Mouse (Mus musculus) myocyte (in vitro differentiated cells): ENCODE data around the gene Prph. TPM values are rescaled to one million over a fixed set of nuclear protein-coding genes. Genes with fewer than 3 reads are reported as not detected.
A peak's percentile ranks its signal among the peaks of the same experiment; 100 is the strongest.

Source experiments
- H3K27me3 ChIP-seq: one replicate; pipeline ENCODE4 v1.6.1; 2011; ENCODE audit not compliant: control insufficient read depth, insufficient read depth, insufficient read length
- H3K36me3 ChIP-seq: one replicate; pipeline ENCODE4 v1.6.1; 2011; ENCODE audit not compliant: control insufficient read depth, insufficient read depth
- H3K4me2 ChIP-seq: one replicate; pipeline ENCODE4 v1.6.1; 2011; ENCODE audit warnings: low read depth, control low read depth
- H3K4me3 ChIP-seq: one replicate; pipeline ENCODE4 v1.5.1; 2011; ENCODE audit warnings: mild to moderate bottlenecking, control low read depth, moderate library complexity
- H3K79me2 ChIP-seq: one replicate; pipeline ENCODE4 v1.6.1; 2011; ENCODE audit not compliant: control insufficient read depth, insufficient read depth
- H3ac ChIP-seq: one replicate; pipeline ENCODE4 v1.6.1; 2011; ENCODE audit not compliant: control insufficient read depth, insufficient read length
- CEBPB ChIP-seq: IDR thresholded peaks from 2 replicates; pipeline ENCODE4 v1.6.1; 2011; ENCODE audit warnings: mild to moderate bottlenecking, moderate library complexity; ENCODE audit not compliant: poor library complexity, insufficient read depth, severe bottlenecking
- E2F4 ChIP-seq: IDR thresholded peaks from one replicate; pipeline ENCODE4 v1.6.1; 2011; ENCODE audit warnings: mild to moderate bottlenecking, control low read depth, moderate library complexity; ENCODE audit not compliant: insufficient read depth
- MAX ChIP-seq: IDR thresholded peaks from one replicate; pipeline ENCODE4 v1.6.1; 2011; ENCODE audit warnings: low read depth, mild to moderate bottlenecking, control low read depth
- MYOD1 ChIP-seq, 3 experiments: IDR thresholded peaks; one replicate each; pipeline ENCODE4 v1.6.1; 2011; ENCODE audit warnings: control low read depth in 2 of 3, low read depth in 2 of 3, mild to moderate bottlenecking in 2 of 3, moderate library complexity in 1 of 3; ENCODE audit not compliant: insufficient read length in 2 of 3, control insufficient read depth in 1 of 3
- MYOG ChIP-seq, 3 experiments: IDR thresholded peaks; one replicate each; pipeline ENCODE4 v1.6.1; 2011; ENCODE audit warnings: control low read depth in 2 of 3, low read depth in 2 of 3, mild to moderate bottlenecking in 2 of 3; ENCODE audit not compliant: insufficient read length in 2 of 3, control insufficient read depth in 1 of 3, insufficient read depth in 1 of 3
- POLR2A ChIP-seq: IDR thresholded peaks from one replicate; pipeline ENCODE4 v1.6.1; 2011; ENCODE audit warnings: low read depth, mild to moderate bottlenecking, control low read depth, moderate library complexity; ENCODE audit not compliant: insufficient read length
- POLR2AphosphoS2 ChIP-seq: IDR thresholded peaks from one replicate; pipeline ENCODE4 v1.6.1; 2011; ENCODE audit warnings: low read depth, control low read depth; ENCODE audit not compliant: insufficient read length
- REST ChIP-seq: IDR thresholded peaks from one replicate; pipeline ENCODE4 v1.6.1; 2011; ENCODE audit warnings: mild to moderate bottlenecking, control low read depth, moderate library complexity; ENCODE audit not compliant: insufficient read depth, insufficient read length
- SRF ChIP-seq: IDR thresholded peaks from one replicate; pipeline ENCODE4 v1.6.1; 2011; ENCODE audit warnings: low read depth; ENCODE audit not compliant: control insufficient read depth, insufficient read length
- TCF12 ChIP-seq: IDR thresholded peaks from one replicate; pipeline ENCODE4 v1.6.1; 2011; ENCODE audit warnings: mild to moderate bottlenecking, control low read depth; ENCODE audit not compliant: poor library complexity, insufficient read depth, severe bottlenecking
- TCF3 ChIP-seq: IDR thresholded peaks from one replicate; pipeline ENCODE4 v1.6.1; 2011; ENCODE audit warnings: low read depth, control low read depth; ENCODE audit not compliant: insufficient read length
- USF1 ChIP-seq: IDR thresholded peaks from one replicate; pipeline ENCODE4 v1.6.1; 2011; ENCODE audit warnings: low read depth, mild to moderate bottlenecking, control low read depth, moderate library complexity
- polyA plus RNA-seq: library from polyadenylated mRNA; unstranded; fragments of >200 nt; fragmentation: generic; extraction: Trizol; gene quantifications from one replicate; pipeline ENCODE4 v1.2.1, GENCODE M21; 2012; ENCODE audit warnings: missing spikeins

The Prph gene
- polyA plus RNA-seq, 1 experiment: 0.98 TPM

GRCm38 (mm10) chr15:99014496-99015030 is 40.4 kb upstream of the Prph start:
- Histone ChIP-seq H3K36me3 (no peaks in the 10 kb centered on the region), H3K4me2 (no peak overlapping the region), H3ac (no peak overlapping the region), H3K79me2 (no peaks in the 10 kb centered on the region), H3K27me3 (no peaks in the 10 kb centered on the region), H3K4me3 (no peak overlapping the region)
- TF ChIP-seq USF1 (no peak), SRF (no peak), MYOG (IDR thresholded peaks at IDR 0.05; ENCODE audit: control insufficient read depth in 1 of 3, insufficient read depth in 1 of 3, insufficient read length in 2 of 3, low read depth in 2 of 3) (no peak), MYOD1 (IDR thresholded peaks at IDR 0.05; ENCODE audit: control insufficient read depth in 1 of 3, insufficient read length in 2 of 3, low read depth in 2 of 3) (no peak), POLR2A (no peak), TCF3 (no peak), TCF12 (no peak), E2F4 (no peak), MAX (no peak), REST (no peak), CEBPB (no peak), POLR2AphosphoS2 (no peak)

- Histone ChIP-seq H3K4me2 (peak overlapping the region; percentile 5), H3K4me3 (no peak overlapping the region), H3K79me2 (no peaks in the 10 kb centered on the region), H3K36me3 (no peaks in the 10 kb centered on the region), H3K27me3 (no peaks in the 10 kb centered on the region), H3ac (no peak overlapping the region)
- no peak for TF ChIP-seq USF1
- peak; percentile 78; the same call in 1 of the 2 replicates for TF ChIP-seq CEBPB
- no peak for TF ChIP-seq MYOG (IDR thresholded peaks at IDR 0.05; ENCODE audit: control insufficient read depth in 1 of 3, insufficient read depth in 1 of 3, insufficient read length in 2 of 3, low read depth in 2 of 3)
These were observed 37.6 kb upstream of the Prph start for GRCm38 (mm10) chr15:99017355-99017761.

- Histone ChIP-seq H3K4me3 (no peak overlapping the region), H3K36me3 (no peaks in the 10 kb centered on the region), H3ac (no peak overlapping the region), H3K79me2 (no peaks in the 10 kb centered on the region), H3K4me2 (no peak overlapping the region), H3K27me3 (no peaks in the 10 kb centered on the region)
- TF ChIP-seq TCF12 (no peak), CEBPB (no peak), REST (no peak), SRF (no peak), MAX (no peak), TCF3 (no peak), POLR2AphosphoS2 (no peak), E2F4 (no peak), MYOG (IDR thresholded peaks at IDR 0.05; ENCODE audit: control insufficient read depth in 1 of 3, insufficient read depth in 1 of 3, insufficient read length in 2 of 3, low read depth in 2 of 3) (no peak), POLR2A (no peak), MYOD1 (IDR thresholded peaks at IDR 0.05; ENCODE audit: control insufficient read depth in 1 of 3, insufficient read length in 2 of 3, low read depth in 2 of 3) (no peak), USF1 (no peak)
These were observed 37.0 kb upstream of the Prph start for GRCm38 (mm10) chr15:99017986-99018385.

GRCm38 (mm10) chr15:99018630-99019029 is 36.3 kb upstream of the Prph start:
- no peak overlapping the region for H3K4me3 ChIP-seq
- no peak overlapping the region for H3K4me2 ChIP-seq
- H3K36me3 ChIP-seq: no peaks in the 10 kb centered on the region
- no peaks in the 10 kb centered on the region for H3K79me2 ChIP-seq
- no peak overlapping the region for H3ac ChIP-seq
- H3K27me3 ChIP-seq: no peaks in the 10 kb centered on the region
- no peak for TF ChIP-seq REST
- no peak for TF ChIP-seq SRF
- TF ChIP-seq MYOG (IDR thresholded peaks at IDR 0.05; ENCODE audit: control insufficient read depth in 1 of 3, insufficient read depth in 1 of 3, insufficient read length in 2 of 3, low read depth in 2 of 3): no peak

- TF ChIP-seq MAX (no peak), SRF (no peak), MYOD1 (IDR thresholded peaks at IDR 0.05; ENCODE audit: control insufficient read depth in 1 of 3, insufficient read length in 2 of 3, low read depth in 2 of 3) (no peak), USF1 (no peak), MYOG (IDR thresholded peaks at IDR 0.05; ENCODE audit: control insufficient read depth in 1 of 3, insufficient read depth in 1 of 3, insufficient read length in 2 of 3, low read depth in 2 of 3) (no peak), TCF12 (no peak), TCF3 (no peak), E2F4 (no peak), POLR2AphosphoS2 (no peak), POLR2A (no peak), CEBPB (no peak), REST (no peak)
- H3K36me3 ChIP-seq: no peaks in the 10 kb centered on the region
- H3K4me2 ChIP-seq: no peak overlapping the region
- no peak overlapping the region for H3ac ChIP-seq
- no peaks in the 10 kb centered on the region for H3K27me3 ChIP-seq
- no peak overlapping the region for H3K4me3 ChIP-seq
- H3K79me2 ChIP-seq: no peaks in the 10 kb centered on the region
These were observed 35.5 kb upstream of the Prph start for GRCm38 (mm10) chr15:99019436-99019835.
